Mouse (Mus musculus): ENCODE results near the gene Alkbh1. TPM values are rescaled to one million over a fixed set of nuclear protein-coding genes. Genes with fewer than 3 reads are reported as not detected.
A peak's percentile ranks its signal among the peaks of the same experiment; 100 is the strongest.

Gene Alkbh1
- polyA plus RNA-seq, 1 experiment = 11.2 TPM

DNA sequence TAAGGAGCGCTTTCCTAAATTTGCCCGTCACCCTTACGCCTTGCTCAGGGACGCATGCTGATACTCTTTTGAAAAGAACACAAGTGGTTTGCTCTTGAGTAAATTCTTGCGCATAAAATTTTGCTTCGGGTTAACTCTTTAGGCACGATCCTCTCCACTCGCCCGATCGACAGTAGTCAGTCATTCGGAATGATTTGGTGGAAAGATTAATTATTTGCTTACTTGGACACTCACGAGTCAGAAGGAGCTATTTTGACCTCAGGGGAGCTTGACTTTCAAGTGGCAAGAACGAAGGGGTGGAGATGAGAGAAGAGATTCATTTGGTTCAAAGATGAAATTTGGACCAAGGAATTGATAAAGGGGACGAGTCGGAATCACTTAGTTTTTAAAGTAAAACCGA is 394 bp upstream of the Alkbh1 start:
- peak overlapping the region; percentile 89 for H3K4me3 ChIP-seq (ENCODE audit: insufficient read depth, low read length)
- TF ChIP-seq POLR2A (IDR thresholded peaks at IDR 0.05; ENCODE audit: borderline replicate concordance, low read depth, low read length) = no peak
- no peak for TF ChIP-seq CTCF (IDR thresholded peaks at IDR 0.05; ENCODE audit: low read depth, low read length)
- 0 out of 2 replicates have a peak overlapping the region, but pooled peaks have one; percentile 24 for H3K27ac ChIP-seq (ENCODE audit: insufficient read depth, low read depth, low read length)
- peaks cover 16% of the 10 kb centered on the region for H3K4me1 ChIP-seq (ENCODE audit: control insufficient read depth, insufficient read depth, low read length)

DNA sequence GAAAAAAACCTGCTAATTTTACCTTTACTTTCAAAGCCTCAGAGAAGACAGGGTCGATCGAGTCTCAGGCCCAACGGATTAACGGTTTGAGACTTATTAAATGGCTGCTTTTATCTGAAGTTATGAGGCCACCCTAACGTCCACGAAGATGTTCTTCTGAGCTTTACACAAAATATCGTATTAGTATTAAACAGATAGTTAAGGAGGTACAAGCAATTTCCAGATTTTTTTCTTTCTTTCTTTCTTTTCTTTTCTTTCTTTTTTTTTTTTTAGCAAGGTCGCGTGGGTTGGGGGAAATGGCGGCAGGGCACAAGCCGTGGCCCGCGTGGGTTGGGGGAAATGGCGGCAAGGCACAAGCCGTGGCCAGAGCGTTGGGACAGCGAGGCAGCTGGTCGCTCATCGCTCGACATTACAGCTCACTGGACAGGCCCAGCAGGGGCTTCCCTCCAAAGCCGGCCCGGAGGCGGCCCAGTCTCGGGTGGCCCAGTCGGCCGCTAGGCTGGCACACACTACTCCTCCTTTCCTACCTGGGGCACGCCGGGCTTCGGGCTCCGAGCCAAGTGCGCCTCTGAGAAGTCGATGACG is 610 bp downstream of the Alkbh1 start:
- Histone ChIP-seq H3K4me3 (ENCODE audit: insufficient read depth, low read length) (peak overlapping the region; percentile 89), H3K4me1 (ENCODE audit: control insufficient read depth, insufficient read depth, low read length) (peaks cover 22% of the 10 kb centered on the region), H3K27ac (ENCODE audit: insufficient read depth, low read depth, low read length) (peak overlapping the region; percentile 87)
- TF ChIP-seq POLR2A (IDR thresholded peaks at IDR 0.05; ENCODE audit: borderline replicate concordance, low read depth, low read length) = no peak
- TF ChIP-seq CTCF (IDR thresholded peaks at IDR 0.05; ENCODE audit: low read depth, low read length) = no peak

GRCm38 (mm10) chr12:87442177-87443114 is 1.4 kb downstream of the Alkbh1 start:
- TF ChIP-seq CTCF (IDR thresholded peaks at IDR 0.05; ENCODE audit: low read depth, low read length) (no peak), POLR2A (IDR thresholded peaks at IDR 0.05; ENCODE audit: borderline replicate concordance, low read depth, low read length) (no peak)
- H3K27ac ChIP-seq (ENCODE audit: insufficient read depth, low read depth, low read length) = peak overlapping the region; percentile 87
- peak overlapping the region; percentile 89 for H3K4me3 ChIP-seq (ENCODE audit: insufficient read depth, low read length)
- H3K4me1 ChIP-seq (ENCODE audit: control insufficient read depth, insufficient read depth, low read length) = peaks cover 22% of the 10 kb centered on the region

DNA sequence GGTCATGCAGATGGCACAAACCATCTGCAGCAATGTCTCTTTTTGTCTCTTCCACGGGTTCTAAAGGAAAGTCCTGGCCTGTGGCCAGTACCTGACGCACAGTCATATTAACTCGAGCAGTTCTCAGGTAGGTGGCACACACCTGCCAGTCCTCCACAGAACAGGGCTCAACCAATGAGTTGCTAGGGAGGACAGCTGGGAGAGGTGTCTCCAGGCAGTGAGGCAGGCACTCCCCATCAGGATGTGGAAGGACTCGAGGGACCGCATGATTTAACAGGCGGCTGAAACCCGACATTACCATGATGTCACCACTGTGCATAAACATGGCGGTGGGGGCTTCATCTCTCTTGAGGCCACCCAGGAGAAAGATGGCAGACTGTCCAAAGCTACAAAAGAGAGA is 14.9 kb downstream of the Alkbh1 start:
- Histone ChIP-seq H3K4me1 (ENCODE audit: control insufficient read depth, insufficient read depth, low read length) (peaks cover 8% of the 10 kb centered on the region), H3K27ac (ENCODE audit: insufficient read depth, low read depth, low read length) (no peak overlapping the region), H3K4me3 (ENCODE audit: insufficient read depth, low read length) (no peak overlapping the region)
- TF ChIP-seq CTCF (IDR thresholded peaks at IDR 0.05; ENCODE audit: low read depth, low read length) = no peak
- TF ChIP-seq POLR2A (IDR thresholded peaks at IDR 0.05; ENCODE audit: borderline replicate concordance, low read depth, low read length) = no peak

DNA sequence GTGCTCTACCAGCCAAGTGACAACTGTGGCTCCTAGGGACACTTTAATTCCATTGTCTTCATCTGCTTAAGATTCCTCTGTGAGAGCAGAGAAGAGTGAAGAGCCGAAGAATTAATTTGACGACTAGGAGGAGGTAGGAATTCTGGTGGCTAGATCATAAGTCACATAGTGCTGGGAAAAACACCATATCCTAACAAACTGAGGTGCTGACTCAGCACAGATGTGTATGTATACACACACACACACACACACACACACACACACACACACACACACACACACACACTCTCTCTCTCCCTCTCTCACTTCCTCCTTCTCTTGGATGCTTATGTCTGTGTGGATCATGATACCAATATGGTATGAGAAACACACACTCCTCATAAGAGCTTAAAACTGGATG is 15.5 kb downstream of the Alkbh1 start:
- Histone ChIP-seq H3K4me1 (ENCODE audit: control insufficient read depth, insufficient read depth, low read length) (peaks cover 10% of the 10 kb centered on the region), H3K4me3 (ENCODE audit: insufficient read depth, low read length) (no peak overlapping the region), H3K27ac (ENCODE audit: insufficient read depth, low read depth, low read length) (no peak overlapping the region)
- TF ChIP-seq CTCF (IDR thresholded peaks at IDR 0.05; ENCODE audit: low read depth, low read length) (no peak), POLR2A (IDR thresholded peaks at IDR 0.05; ENCODE audit: borderline replicate concordance, low read depth, low read length) (no peak)

DNA sequence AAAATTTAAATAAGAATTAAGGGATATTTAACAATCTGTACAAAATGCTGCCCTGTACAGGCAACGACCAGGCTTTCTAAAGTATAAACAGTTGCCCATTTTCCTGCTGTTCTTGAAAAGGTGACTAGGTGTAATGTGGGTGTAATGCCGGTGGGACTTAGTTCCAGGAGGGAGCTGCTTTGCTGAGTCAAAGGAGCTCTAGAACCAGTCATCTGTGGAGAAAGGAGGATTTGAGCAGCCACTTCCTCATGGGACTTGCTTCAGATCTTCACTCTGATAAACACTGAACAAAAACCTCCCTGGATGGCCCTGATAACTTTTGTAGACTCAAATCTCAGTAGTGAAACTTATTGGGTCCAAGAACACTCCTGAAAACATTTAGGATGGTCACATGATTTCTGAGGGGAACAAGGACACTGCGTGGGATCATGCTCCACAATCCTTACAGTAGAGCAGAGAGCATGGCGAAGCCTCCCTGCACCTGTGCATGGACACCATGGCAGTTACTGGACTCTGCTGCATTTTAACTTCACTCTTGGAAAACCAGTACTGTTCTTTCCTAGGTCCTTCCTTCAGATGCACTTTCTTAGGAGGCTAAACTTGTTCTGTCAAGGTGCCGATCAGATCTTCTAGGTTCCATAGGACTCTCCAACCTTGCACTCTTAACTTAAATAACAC is 17.3 kb downstream of the Alkbh1 start:
- no peak for TF ChIP-seq POLR2A (IDR thresholded peaks at IDR 0.05; ENCODE audit: borderline replicate concordance, low read depth, low read length)
- no peak for TF ChIP-seq CTCF (IDR thresholded peaks at IDR 0.05; ENCODE audit: low read depth, low read length)
- Histone ChIP-seq H3K4me1 (ENCODE audit: control insufficient read depth, insufficient read depth, low read length) (peaks cover 10% of the 10 kb centered on the region), H3K27ac (ENCODE audit: insufficient read depth, low read depth, low read length) (no peak overlapping the region), H3K4me3 (ENCODE audit: insufficient read depth, low read length) (no peak overlapping the region)

DNA sequence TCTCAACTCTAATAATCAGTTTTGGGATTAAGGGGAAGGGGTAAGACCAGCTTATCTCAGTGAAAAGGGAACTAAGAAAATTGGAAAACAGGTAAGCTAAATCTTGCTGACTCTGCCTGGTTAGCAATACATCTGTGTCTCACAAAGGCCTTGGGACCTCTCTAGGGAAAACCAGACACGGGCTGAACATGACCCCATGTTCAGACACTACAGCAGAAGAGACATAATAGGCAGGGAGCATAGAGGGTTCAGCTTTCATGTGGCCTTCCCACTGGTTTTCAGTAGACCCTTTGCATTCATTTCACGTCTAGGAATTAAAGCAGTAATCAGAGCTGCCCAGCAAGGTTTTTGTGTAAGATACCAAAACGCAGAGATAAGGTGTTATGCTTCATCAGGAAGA is 19.3 kb downstream of the Alkbh1 start:
- TF ChIP-seq POLR2A (IDR thresholded peaks at IDR 0.05; ENCODE audit: borderline replicate concordance, low read depth, low read length) = no peak
- TF ChIP-seq CTCF (IDR thresholded peaks at IDR 0.05; ENCODE audit: low read depth, low read length) = no peak
- H3K4me3 ChIP-seq (ENCODE audit: insufficient read depth, low read length) = no peak overlapping the region
- H3K4me1 ChIP-seq (ENCODE audit: control insufficient read depth, insufficient read depth, low read length) = peaks cover 10% of the 10 kb centered on the region
- no peak overlapping the region for H3K27ac ChIP-seq (ENCODE audit: insufficient read depth, low read depth, low read length)

GRCm38 (mm10) chr12:87423700-87424099 is 20.1 kb downstream of the Alkbh1 start:
- Histone ChIP-seq H3K4me3 (ENCODE audit: insufficient read depth, low read length) (no peak overlapping the region), H3K4me1 (ENCODE audit: control insufficient read depth, insufficient read depth, low read length) (peaks cover 6% of the 10 kb centered on the region), H3K27ac (ENCODE audit: insufficient read depth, low read depth, low read length) (no peak overlapping the region)
- no peak for TF ChIP-seq POLR2A (IDR thresholded peaks at IDR 0.05; ENCODE audit: borderline replicate concordance, low read depth, low read length)
- no peak for TF ChIP-seq CTCF (IDR thresholded peaks at IDR 0.05; ENCODE audit: low read depth, low read length)

- peaks cover 2% of the 10 kb centered on the region; the same call in 1 of the 2 replicates for H3K4me1 ChIP-seq (ENCODE audit: control insufficient read depth, insufficient read depth, low read length)
- no peak overlapping the region for H3K27ac ChIP-seq (ENCODE audit: insufficient read depth, low read depth, low read length)
- TF ChIP-seq POLR2A (IDR thresholded peaks at IDR 0.05; ENCODE audit: borderline replicate concordance, low read depth, low read length) = no peak
- H3K4me3 ChIP-seq (ENCODE audit: insufficient read depth, low read length) = no peak overlapping the region
These were observed 21.9 kb downstream of the Alkbh1 start for GRCm38 (mm10) chr12:87421708-87422507.
